Mouse (Mus musculus): ENCODE results near the gene Fads1.
A peak's percentile ranks its signal among the peaks of the same experiment; 100 is the strongest.
"Not testable (repeated sequence)": the region's sequence is repeated elsewhere in the genome, so short reads cannot be mapped to it uniquely, and the experiment has no call there.

The Fads1 gene

GRCm38 (mm10) chr19:10182670-10183298 is at the start of gene Fads1:
Gene Fads1, plus strand, starts transcription at chr19:10182888.
- DNase-seq (ENCODE audit: low spot score in 2 of 2), result peak; percentile 89 to 92

- no peak for DNase-seq (ENCODE audit: low spot score in 2 of 2)
Observed at GRCm38 (mm10) chr19:10134692-10135091, 48.0 kb upstream of the Fads1 start.

- no peak for DNase-seq (ENCODE audit: low spot score in 2 of 2)
Observed at GRCm38 (mm10) chr19:10137423-10137822, 45.3 kb upstream of the Fads1 start.

GRCm38 (mm10) chr19:10139736-10140135 is 43.0 kb upstream of the Fads1 start:
- DNase-seq (ENCODE audit: low spot score in 2 of 2), result no peak

GRCm38 (mm10) chr19:10143667-10144066 is 39.0 kb upstream of the Fads1 start:
- no peak for DNase-seq (ENCODE audit: low spot score in 2 of 2)

- no peak for DNase-seq (ENCODE audit: low spot score in 2 of 2)
Observed at GRCm38 (mm10) chr19:10144464-10144863, 38.2 kb upstream of the Fads1 start.

GRCm38 (mm10) chr19:10148555-10148954 is 34.1 kb upstream of the Fads1 start:
- DNase-seq (ENCODE audit: low spot score in 2 of 2), result no peak

GRCm38 (mm10) chr19:10149189-10149588 is 33.5 kb upstream of the Fads1 start:
- no peak for DNase-seq (ENCODE audit: low spot score in 2 of 2)

- DNase-seq (ENCODE audit: low spot score in 2 of 2), result no peak
Observed at GRCm38 (mm10) chr19:10157725-10158124, 25.0 kb upstream of the Fads1 start.

- DNase-seq (ENCODE audit: low spot score in 2 of 2), result no peak
Observed at GRCm38 (mm10) chr19:10163896-10164295, 18.8 kb upstream of the Fads1 start.

- DNase-seq (ENCODE audit: low spot score in 2 of 2), result not testable (repeated sequence)
Observed at GRCm38 (mm10) chr19:10165928-10166327, 16.8 kb upstream of the Fads1 start.

- DNase-seq (ENCODE audit: low spot score in 2 of 2), result no peak
Observed at GRCm38 (mm10) chr19:10167112-10167511, 15.6 kb upstream of the Fads1 start.

GRCm38 (mm10) chr19:10167951-10168350 is 14.7 kb upstream of the Fads1 start:
- no peak for DNase-seq (ENCODE audit: low spot score in 2 of 2)

- no peak for DNase-seq (ENCODE audit: low spot score in 2 of 2)
Observed at GRCm38 (mm10) chr19:10168441-10168840, 14.2 kb upstream of the Fads1 start.

- no peak for DNase-seq (ENCODE audit: low spot score in 2 of 2)
Observed at GRCm38 (mm10) chr19:10169179-10169578, 13.5 kb upstream of the Fads1 start.

- not testable (repeated sequence) for DNase-seq (ENCODE audit: low spot score in 2 of 2)
Observed at GRCm38 (mm10) chr19:10169692-10170330, 12.9 kb upstream of the Fads1 start.

GRCm38 (mm10) chr19:10170466-10170865 is 12.2 kb upstream of the Fads1 start:
- DNase-seq (ENCODE audit: low spot score in 2 of 2), result no peak

GRCm38 (mm10) chr19:10171359-10171758 is 11.3 kb upstream of the Fads1 start:
- DNase-seq (ENCODE audit: low spot score in 2 of 2), result no peak

GRCm38 (mm10) chr19:10171846-10172245 is 10.8 kb upstream of the Fads1 start:
- DNase-seq (ENCODE audit: low spot score in 2 of 2), result no peak

- DNase-seq (ENCODE audit: low spot score in 2 of 2), result peak; percentile 58 to 71
Observed at GRCm38 (mm10) chr19:10173116-10173718, 9.5 kb upstream of the Fads1 start.

GRCm38 (mm10) chr19:10173844-10174539 is 8.7 kb upstream of the Fads1 start:
- DNase-seq (ENCODE audit: low spot score in 2 of 2), result peak in 1 of 2 experiments; percentile 34

GRCm38 (mm10) chr19:10174956-10175355 is 7.7 kb upstream of the Fads1 start:
- DNase-seq (ENCODE audit: low spot score in 2 of 2), result no peak

Measured in spleen, postnatal 4 days (tissue).